Mouse (Mus musculus) thymus, postnatal 4 days (tissue): ENCODE data around the gene Tnrc18.

Experiments used
- DNase-seq: peaks from one replicate; pipeline ENCODE4 v3.0.0; 2021

Gene Tnrc18

DNA sequence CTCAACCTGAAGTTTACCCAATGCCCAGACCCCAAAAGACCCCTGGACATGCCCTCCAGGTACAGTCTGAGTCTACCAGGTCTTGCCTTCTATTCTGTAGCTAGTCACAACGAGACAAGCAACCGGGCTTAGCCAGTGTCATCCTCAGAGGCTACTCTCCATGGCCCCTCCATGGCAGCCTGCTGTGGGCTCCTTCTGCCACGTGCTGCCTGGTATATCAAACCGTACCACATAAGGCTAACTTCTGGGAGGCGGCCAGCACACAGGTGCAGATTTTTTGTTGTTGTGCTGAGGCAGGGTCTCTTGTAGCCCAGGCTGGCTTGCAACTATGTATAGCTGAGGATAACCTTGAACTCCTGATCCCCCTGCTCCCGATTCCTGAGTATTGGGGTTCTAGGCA is 101.4 kb downstream of the Tnrc18 start:
- DNase-seq = no peak

DNA sequence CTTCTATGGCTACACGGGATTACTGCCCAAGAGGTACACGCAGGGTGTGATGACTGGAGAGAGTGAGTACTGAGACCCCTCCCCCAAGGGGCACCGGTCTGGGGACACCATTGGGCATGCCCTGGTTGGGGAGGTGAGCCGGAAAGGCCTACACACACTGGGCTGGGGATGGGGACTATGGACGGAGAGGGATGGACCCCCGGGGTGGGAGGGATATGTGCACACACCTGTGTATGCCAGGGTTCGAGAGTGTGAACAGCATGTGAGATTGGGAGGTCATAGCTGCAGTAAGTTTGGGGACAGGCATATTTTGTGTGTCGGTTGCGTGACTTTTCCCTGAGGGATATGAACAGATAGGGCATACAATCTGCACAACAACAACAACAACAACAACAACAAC is 102.4 kb downstream of the Tnrc18 start:
- DNase-seq = no peak

DNA sequence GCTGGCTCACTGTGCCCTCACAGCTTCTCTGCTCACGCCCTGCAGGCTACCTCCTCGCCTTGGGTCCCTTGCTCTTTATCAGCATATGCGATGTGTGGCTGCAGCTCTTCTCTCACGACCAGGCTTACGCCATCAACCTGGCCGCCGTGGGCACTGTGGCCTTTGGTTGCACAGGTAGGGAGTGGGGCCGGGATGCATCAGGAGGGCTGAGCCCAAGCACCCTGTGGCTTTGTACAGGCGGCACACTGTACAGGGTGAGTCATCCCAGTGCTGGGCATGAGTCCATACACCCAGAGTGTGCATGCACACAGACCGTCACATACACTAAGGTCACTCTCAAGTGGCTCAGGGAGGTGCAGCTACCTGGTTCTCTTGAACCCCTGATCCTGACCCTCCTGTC is 103.5 kb downstream of the Tnrc18 start:
- no peak for DNase-seq

DNA sequence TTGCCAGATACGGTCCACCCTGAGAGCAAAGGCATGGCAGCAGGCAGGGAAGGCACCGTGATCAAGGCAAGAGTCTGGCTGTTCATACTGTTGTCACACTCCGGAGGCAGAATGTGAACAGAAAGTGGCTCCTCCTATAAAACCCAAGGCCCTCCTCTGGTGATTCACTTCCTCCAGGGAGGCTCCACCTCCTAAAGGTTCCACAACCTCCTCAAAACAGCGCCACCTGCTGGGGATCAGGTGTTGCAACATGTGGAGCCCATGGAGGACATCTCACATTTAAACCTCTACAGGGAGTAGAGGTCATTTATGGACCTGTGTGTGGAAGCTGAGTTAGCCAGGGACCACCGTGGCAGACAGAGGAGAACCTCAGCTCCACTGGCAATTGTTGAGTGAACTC is 105.1 kb downstream of the Tnrc18 start:
- no peak for DNase-seq

DNA sequence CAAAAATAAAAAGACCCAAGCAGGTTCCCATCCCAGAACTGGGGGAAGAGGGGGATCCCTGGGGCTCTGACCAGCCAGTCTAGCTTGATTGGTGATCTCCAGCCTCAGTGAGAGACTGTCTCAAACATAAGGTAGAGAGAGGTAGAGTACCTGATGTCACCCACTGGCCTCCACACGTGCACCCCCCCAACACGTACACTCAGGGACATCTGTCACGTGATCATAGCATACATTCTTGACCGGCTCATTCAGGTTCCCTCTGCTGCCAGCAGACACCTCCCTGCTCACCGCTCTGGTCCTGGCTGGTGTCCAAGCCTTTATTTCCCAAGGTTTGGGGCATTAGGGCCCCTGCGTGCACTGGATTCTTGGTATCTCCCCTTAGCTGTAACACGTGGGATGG is 108.0 kb downstream of the Tnrc18 start:
- DNase-seq = no peak

DNA sequence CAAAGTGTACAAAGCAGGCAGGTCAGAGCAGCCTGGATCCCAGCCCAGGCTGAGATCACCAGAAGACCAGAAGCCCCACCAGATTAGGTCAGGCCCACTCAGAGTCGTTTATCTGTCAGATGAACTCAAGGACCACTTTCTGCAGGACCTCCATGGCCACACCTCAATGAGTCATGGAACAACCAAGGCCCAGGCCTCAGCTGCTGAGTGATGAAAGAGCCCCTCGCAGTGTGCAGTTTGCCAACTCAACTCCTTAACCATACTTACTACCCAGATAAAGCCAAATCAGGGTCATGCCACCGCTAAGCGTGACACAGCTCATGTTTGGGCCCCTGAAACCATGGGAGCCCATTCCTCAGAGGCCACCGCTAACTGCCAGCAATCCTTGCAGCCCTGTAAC is 109.8 kb downstream of the Tnrc18 start:
- DNase-seq = no peak

DNA sequence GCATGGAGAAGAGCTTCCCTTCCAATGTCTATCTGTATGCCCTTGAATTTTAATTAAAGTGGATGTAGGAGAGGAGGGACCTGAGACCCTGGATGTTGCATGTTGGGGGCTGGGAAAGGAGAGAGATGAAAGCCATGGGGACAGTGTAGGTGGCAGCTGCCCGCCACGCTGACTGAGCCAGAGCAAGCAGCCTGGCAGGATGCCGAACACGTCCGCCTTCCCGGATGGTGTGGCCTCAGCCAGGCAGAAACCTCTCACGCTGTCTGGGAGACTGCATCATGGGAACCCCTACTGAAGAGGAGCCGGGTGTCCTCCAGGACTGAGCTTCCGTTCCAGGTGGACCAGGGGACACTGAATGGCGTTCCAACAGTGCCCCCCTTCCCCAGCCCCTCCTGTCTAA is 113.9 kb downstream of the Tnrc18 start:
- DNase-seq = no peak

DNA sequence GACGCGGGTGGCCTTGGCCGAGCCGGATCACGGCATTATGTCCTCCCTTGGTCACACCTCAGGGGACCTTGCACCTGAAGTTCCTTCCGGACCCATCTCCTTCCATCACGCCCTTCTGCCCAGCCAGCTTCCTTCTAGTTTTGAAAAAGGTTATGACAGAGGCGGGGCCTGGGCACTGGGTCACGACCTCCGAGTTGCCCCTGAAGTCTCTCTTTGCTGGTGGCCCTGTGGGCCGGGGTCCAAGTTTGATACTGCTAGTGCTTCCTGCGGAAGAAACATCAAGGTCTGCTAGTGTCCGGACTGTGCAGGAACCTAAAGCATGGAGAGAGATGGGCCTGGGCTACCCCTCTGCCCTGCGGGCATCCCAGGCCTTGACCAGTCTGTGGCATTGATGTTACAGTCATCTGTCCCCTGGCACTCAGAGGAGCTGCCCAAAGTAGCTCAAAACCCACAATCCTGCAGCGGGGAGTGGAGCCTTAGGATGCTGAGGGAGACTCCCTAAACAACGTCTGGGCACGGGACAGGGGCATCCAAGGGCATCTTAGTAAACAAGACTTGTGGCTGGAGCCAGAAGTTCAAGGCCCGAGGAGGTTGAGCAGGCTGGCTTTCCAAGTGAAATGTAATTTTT is 114.8 kb downstream of the Tnrc18 start:
- DNase-seq = no peak

DNA sequence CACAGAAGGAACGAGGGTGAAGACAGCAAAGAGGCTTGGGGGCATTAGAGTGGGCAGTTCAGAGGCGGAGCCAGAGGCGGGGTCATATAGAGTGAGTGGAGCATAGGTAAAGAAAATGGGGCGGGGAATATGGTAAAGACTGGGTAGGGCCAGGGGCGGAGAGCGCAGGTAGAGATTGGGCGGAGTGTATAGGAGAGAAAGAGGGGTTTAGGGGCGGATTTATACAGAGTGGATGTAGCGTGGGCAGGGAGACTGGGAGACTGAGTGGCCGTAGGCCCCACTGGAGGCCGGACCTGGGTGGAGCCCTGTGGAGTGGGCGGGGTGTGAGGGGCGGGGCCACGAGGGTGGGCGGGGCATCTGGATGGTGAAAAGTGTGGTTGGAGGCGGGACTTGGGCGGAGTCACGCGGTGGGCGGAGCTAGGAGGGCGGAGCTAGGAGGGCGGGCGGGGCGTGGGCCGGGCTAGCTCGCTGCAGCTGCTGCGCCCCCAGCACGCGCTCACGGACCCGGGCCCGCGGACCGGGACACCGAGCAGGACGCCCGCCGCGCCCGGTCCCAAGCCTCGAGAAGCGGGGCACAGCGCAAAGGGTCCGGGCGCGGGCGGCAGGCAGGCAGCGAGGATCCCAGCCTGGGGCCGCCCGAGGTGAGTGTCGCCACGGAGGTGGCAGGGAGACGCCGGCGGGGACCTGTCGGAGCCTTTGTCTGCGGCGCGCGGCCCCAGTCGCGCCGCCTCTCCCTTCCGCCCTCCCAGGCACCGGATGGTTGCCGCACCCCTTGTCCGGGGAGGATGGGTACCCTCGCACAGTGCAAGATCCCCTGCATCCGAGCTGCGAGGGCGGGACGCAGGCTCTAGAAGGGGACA is 115.6 kb downstream of the Tnrc18 start:
- DNase-seq = peak; percentile 60

DNA sequence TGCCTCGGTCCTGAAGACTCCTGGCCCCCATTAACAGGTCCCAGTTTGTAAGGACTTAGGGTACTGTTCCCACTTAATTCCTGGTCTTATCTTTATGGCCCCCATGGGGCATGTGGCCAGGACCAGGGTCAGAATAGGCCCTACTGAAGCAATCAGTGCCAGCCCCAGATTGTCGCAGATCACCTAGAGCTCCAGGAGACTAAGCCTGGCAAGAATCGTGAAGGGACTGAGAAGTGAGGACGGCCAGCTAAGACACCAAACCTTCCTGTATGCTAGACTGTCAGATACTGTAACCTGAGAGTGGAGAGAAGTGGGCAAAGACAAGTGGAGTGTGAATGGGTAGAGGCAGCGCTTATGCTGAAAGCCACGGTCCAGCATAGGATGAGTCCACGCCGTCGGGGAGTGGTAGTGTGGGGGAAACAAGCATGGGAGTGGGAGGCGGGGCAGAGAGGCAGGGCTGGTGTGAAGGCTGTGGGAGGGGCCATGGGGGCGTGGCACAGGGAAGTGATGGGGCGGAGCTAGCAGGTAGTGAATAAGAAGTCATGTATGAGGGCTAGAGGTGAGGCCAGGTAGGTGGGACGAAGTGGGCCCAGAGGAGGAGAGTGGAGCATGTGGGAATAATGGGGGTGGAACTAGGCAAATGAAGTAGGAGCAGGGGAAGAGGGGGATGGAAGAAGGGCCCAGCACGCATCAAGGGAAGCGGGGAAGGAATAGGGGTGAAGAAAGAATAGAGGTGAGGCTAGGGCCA is 116.4 kb downstream of the Tnrc18 start:
- peak; percentile 49 for DNase-seq

DNA sequence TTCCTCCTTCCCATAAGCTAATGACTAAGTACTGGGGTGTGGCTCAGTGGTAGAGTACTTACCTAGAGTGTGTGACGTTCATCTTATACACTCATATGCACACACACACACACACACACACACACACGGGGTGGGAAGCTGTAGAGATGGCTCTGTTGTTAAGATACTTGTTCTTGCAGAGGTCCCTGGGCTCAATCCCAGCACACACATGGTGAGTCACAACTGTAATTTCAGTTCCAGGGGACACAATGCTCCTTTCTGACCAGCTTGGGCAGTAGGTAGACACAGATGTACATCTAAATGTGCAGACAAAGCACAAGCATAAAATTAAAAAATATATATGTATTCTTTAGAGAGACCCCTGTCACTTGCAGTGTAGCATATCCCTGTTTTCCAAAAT is 119.7 kb downstream of the Tnrc18 start:
- DNase-seq = no peak

DNA sequence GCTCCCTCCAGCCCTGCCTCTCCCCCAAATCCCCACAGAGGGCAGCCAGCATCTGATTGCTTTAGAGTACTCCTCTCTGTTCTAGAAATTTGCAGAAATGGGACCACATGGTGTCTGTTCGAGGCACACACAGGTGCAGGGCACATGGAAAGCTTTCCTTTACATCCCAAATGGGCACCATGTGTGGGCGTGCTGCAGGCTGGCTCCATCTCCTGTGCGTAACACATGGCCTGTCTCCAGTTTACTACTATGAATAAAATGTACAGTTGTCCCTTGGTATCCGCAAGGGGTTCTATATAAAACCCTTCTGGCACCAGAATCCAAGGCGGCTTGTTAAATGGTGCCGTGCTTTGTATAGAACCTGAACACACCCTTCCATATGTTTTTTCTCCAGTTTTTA is 120.6 kb downstream of the Tnrc18 start:
- no peak for DNase-seq

DNA sequence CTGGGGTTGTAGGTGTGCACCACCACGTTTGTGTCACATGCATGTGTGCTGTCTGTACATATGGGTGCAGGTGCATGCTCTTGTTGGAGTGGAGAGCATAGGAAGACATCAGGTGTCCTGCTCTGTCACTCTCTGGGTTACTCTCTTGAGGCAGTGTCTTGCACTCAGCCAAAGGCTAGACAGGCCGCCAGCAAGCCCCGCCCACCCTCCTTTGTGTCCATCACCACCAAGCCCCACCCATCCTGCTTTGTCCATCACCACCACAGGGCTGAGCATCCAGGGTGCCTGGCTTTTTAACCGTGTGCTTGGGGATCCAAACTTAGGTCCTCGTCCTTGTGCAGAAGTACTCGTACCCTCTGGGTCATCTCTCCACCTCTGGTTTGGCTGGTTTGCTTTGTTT is 121.2 kb downstream of the Tnrc18 start:
- no peak for DNase-seq

DNA sequence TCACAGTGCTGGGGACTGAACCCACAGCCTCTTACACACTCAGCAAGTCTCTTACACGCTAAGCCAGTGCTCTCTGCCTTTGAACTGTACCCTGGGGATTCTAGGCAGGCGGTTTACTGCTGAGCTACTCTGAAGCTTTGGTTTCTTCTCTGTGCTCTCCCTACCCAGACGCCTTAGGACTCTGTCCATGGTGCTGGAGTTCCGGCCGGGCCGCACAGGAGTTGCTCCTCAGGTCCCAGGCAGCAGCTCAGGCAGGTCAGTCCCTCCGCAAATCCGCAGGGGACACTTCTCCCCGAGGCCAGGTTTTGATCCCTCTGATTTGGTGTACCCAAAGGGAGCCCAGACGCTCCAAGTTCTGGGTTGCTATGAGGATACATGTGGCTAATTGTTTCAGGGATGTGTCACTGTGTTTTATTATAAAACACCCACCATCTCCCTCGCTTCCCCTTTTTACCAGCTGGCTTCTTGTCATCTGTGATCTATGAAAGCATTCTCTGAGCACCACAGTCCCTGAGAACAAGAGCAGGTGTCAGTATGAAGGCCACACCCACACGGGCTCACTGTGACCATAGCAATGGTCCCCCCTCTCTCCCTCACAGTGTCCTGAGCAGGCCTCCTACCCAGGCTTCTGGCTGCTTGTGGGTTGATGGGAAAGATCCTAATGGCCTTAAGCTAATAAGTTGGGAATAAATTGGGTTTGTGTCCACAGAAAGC is 122.7 kb downstream of the Tnrc18 start:
- DNase-seq = peak; percentile 71

DNA sequence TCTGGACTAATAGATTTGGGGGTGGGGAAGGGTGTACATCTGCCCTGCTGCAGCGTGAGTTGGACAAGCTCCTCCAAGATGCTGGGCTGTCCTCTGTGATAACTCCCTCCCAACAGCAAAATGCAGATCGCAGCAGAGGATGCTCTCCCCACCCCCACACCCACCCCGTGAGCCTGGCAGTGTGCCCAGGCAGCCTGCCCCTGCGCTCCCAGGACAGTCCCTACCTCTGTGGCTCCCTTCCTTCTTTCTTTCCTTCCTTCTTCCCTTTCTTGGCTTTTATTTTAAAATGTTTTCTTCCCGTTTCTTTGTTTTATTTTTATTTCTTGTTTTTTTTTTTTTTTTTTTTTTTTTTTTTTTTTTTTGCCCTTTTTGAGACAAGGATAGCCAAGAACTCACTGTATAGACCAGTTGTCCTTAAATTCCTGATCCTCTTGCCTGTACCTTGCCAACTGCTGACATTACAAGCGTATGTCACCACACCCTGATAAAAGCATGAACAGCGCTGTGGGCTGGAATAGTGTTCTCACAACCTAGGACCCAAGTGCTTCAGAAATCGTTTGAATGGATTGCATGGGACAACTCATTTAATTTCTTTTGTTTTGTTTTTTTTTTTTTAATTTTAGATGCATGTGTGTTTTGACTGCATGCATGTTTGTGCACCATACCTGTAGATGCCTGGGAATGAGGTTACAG is 123.6 kb downstream of the Tnrc18 start:
- DNase-seq = no peak

DNA sequence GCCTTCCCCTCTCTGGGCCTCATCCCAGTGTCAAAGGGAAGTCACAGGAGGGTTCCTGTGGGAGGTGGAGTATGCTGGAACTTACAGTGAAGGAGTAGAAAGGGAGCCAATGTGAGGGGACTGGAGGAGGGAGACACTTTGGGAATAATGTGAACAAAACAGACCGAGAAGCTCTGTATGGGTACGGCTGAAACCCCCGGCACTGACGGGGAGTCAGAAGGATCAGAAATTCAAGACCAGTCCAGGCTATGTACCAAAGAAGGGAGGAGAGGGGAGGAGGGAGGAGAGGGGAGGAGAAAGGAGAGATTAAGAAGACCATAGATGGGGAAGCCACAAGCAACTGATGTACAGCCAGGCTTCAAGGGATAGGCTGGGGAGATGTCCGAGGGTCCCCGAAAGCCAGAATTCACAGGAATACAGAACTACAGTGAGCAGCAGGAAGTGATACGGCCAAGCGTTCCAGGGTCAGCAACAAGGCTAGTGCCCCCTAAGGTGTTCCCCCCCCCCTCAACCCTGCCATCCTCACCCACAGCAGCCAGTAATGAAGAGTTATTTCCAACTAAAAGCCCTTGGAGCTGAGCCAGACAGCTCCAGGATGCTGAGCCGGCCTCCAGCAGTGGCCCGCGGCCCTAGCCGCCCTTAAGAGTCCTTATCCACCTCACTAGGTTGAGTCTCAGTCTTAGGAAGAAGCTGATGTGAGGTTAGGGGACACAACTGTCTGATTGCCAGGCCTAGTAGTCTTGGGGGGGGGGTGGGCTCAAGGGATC is 124.3 kb downstream of the Tnrc18 start:
- no peak for DNase-seq

DNA sequence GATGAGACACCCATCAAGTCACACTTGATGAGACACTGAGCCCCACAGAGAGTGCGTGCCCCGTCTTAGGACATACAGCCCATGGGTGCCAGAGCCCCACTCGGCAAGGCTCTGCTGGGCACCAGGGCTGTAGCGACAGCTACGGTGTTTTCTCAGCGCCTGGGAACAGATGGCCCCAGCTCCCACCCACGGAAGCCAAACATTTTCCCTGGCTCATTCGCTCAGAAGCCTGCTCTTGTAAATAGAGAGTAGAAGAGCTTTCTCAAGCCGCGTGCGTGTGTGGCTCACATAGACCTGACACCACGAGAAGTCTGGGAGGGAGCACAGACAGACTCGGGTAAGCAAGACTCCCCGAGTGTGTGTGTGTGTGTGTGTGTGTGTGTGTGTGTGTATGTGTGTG is 125.2 kb downstream of the Tnrc18 start, which contains the start of gene Slc29a4:
Slc29a4 (plus strand) TSS at position 265 of the 400 bp plus-strand sequence.
- DNase-seq = no peak

DNA sequence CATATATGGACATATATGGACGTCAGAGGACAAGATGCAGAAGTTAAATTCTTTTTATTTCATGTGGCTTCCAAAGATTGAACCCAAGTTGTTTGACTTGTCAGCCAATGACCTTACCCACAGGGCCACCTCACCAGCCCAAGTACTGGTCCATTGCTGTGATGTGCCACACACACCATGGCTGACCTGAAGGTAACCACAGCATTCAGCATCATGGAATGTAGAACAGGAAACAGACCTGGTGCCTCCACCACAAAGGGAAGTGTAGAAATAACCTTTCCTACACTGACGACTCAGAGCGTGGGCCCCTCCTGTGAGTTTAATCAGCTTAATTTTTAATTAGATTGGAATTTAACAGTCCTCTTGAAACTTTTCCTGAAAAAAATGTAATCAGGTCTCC is 127.1 kb downstream of the Tnrc18 start:
- no peak for DNase-seq

DNA sequence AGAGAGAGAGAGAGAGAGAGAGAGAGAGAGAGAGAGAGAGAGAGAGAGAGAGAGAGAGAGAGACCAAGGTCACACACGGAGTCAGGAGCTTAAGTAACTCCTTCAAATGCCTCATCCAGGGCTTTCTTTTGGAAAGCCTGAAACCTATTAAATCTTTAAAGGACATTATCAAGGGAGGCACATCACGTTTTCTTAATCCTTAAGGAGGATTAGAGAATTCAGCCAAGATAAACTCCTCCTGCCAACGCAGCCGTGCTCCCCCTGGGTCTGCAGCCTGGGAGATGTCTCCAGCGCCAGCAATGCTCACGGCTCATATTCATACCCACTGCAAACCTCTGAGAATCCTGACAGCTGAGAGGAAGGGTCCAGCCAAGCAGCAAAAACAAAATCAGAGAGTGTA is 128.6 kb downstream of the Tnrc18 start:
- DNase-seq = no peak

DNA sequence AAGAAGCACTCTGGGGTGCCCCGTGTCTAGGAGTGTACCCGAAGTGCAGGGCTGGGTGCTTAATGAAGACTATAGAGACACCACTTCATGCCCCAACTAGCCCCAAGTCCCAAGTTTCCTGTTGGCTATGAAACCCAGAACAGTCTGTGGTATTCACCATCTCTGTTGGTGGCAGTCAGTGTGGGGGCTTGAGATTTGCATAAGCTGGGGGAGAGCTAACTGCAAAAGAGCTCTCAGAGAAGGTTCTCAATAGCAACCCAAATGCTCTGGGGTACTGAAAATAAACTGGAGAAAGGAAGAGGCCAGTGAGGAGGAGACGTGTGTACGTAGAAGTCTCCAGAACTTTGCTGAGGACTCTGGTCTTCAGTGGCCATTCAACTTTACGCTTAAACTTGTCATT is 134.9 kb downstream of the Tnrc18 start:
- no peak for DNase-seq

DNA sequence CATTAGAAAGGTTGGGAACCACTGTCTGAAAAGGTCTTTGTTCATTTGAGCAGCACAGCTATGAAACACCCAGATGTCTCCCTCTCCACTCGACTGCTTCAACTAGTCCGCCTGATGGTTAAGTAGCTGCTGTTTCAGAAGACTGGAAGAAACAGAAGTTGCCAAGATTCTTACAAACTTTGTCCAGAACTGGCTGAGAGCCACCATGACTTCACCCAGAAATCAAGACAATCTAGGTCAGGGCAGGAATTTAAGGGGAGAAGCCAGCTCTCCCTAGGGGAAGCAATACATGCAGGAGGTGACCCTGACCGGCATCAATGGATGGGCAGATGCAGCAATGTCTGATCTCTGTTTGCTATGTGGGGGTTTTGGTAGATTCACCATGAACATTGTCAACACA is 135.6 kb downstream of the Tnrc18 start:
- DNase-seq = no peak

DNA sequence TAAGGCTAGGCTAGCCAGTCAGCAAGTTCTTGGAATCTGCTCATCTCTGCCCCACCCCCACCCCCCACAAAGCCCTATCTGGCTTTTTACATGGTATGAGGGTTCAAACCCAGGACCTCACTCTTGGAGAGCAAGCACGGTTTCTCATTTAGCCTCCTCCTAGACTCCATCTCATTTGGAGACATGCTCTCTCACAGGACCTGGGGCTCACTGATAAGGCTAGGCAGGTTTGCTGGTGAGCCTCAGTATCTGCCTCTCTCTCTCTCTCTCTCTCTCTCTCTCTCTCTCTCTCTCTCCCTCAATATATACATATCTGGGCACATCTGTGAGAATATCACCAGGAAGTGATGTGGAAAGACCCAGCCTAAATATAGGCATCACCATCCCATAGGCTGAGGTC is 138.4 kb downstream of the Tnrc18 start:
- DNase-seq = no peak
